Mouse (Mus musculus) G1E (cell line): ENCODE results near the gene Zswim5. TPM values are rescaled to one million over a fixed set of nuclear protein-coding genes. Genes with fewer than 3 reads are reported as not detected.

Experiments
- ATAC-seq: 2 replicates; pipeline ENCODE4 v1.8.0; 2016; ENCODE audit warnings: mild to moderate bottlenecking; ENCODE audit not compliant: insufficient number of reproducible peaks, poor library complexity, low FRiP score, severe bottlenecking; ENCODE audit errors: extremely low read depth
- DNase-seq: peaks from one replicate; pipeline ENCODE4 v3.0.0; 2012; ENCODE audit warnings: low spot score
- H3K27me3 ChIP-seq: 2 replicates; pipeline ENCODE4 v1.6.1; 2012; ENCODE audit warnings: mild to moderate bottlenecking, low read length, inconsistent platforms; ENCODE audit not compliant: insufficient read depth
- H3K36me3 ChIP-seq: replicated peaks from 2 replicates; pipeline ENCODE3; 2012; ENCODE audit warnings: mild to moderate bottlenecking, inconsistent platforms
- H3K4me1 ChIP-seq: 2 replicates; pipeline ENCODE4 v1.6.1; 2012; ENCODE audit warnings: low read depth, low read length, inconsistent platforms, mixed read lengths; ENCODE audit not compliant: insufficient read depth
- H3K4me3 ChIP-seq: 2 replicates; pipeline ENCODE4 v1.5.1; 2012; ENCODE audit warnings: low read depth, mild to moderate bottlenecking, inconsistent platforms, low read length, moderate library complexity, mixed read lengths
- H3K9me3 ChIP-seq: replicated peaks from 2 replicates; pipeline ENCODE4 v1.6.1; 2012; ENCODE audit warnings: inconsistent platforms
- CTCF ChIP-seq: IDR thresholded peaks from 2 replicates; pipeline ENCODE4 v1.5.1; 2012; ENCODE audit warnings: low read depth, low read length, inconsistent platforms, mixed read lengths
- GATA1 ChIP-seq: IDR thresholded peaks from 2 replicates; pipeline ENCODE4 v1.6.1; 2012; ENCODE audit warnings: borderline replicate concordance, low read length, inconsistent platforms, mixed read lengths
- GATA2 ChIP-seq: IDR thresholded peaks from 2 replicates; pipeline ENCODE4 v1.6.1; 2012; ENCODE audit warnings: low read depth, low read length, inconsistent platforms, borderline replicate concordance
- POLR2AphosphoS5 ChIP-seq: IDR thresholded peaks from 2 replicates; pipeline ENCODE4 v1.6.1; 2012; ENCODE audit warnings: low read depth, low read length, inconsistent platforms; ENCODE audit not compliant: insufficient replicate concordance
- TAL1 ChIP-seq: conservative IDR thresholded peaks from 2 replicates; pipeline ENCODE4 v1.6.1; 2012; ENCODE audit warnings: low read depth, low read length, inconsistent platforms, mixed read lengths
- polyA plus RNA-seq: library from polyadenylated mRNA; stranded (reverse); fragments of >175 nt; gene quantifications from 2 replicates; pipeline ENCODE4 v1.2.3, GENCODE M21; 2012
- total RNA-seq, 2 experiments: library from RNA; stranded (forward) in 1 of 2; stranded (reverse) in 1 of 2; fragments of 200-1000 nt in 1 of 2; fragments of >200 nt in 1 of 2; fragmentation: Nextera tagmentation in 1 of 2; gene quantifications; 2 replicates each; pipeline ENCODE4 v1.2.3; 2014 to 2017

Gene Zswim5
- total and polyA plus RNA-seq, 3 experiments = 0.11 TPM; not detected in 2

- TF ChIP-seq CTCF = no peak
- TF ChIP-seq TAL1 = no peak
- no peak for TF ChIP-seq GATA1
- TF ChIP-seq POLR2AphosphoS5 = no peak
- no peak for TF ChIP-seq GATA2
- no peak for DNase-seq
- ATAC-seq = no peak
Observed at GRCm38 (mm10) chr4:116844324-116844723, 32.9 kb upstream of the Zswim5 start.

GRCm38 (mm10) chr4:116849901-116850300, 27.3 kb upstream of the Zswim5 start:
- TF ChIP-seq POLR2AphosphoS5 (no peak), CTCF (no peak), GATA1 (no peak), TAL1 (no peak)
- DNase-seq (no peak), ATAC-seq (no peak)
- Histone ChIP-seq H3K9me3 (no peaks in the 10 kb centered on the region), H3K27me3 (peaks cover 20% of the 10 kb centered on the region), H3K36me3 (no peaks in the 10 kb centered on the region), H3K4me3 (no peak overlapping the region), H3K4me1 (no peaks in the 10 kb centered on the region)

More at GRCm38 (mm10) chr4:116844324-116844723, 32.9 kb upstream of the Zswim5 start:
- Histone ChIP-seq H3K4me3 (no peak overlapping the region), H3K36me3 (no peaks in the 10 kb centered on the region), H3K27me3 (peaks cover 12% of the 10 kb centered on the region), H3K9me3 (no peaks in the 10 kb centered on the region; the same call in 1 of the 2 replicates), H3K4me1 (0 out of 2 replicates have a peak, but pooled peaks cover 3% of the 10 kb centered on the region)

- Histone ChIP-seq H3K4me3 (no peak overlapping the region), H3K4me1 (no peaks in the 10 kb centered on the region), H3K36me3 (no peaks in the 10 kb centered on the region), H3K9me3 (no peaks in the 10 kb centered on the region), H3K27me3 (peaks cover 26% of the 10 kb centered on the region)
- TF ChIP-seq POLR2AphosphoS5 (no peak), GATA2 (no peak), CTCF (no peak), TAL1 (no peak), GATA1 (no peak)
- DNase-seq (no peak), ATAC-seq (no peak)
Observed at GRCm38 (mm10) chr4:116854286-116854685, 22.9 kb upstream of the Zswim5 start.

GRCm38 (mm10) chr4:116857203-116857602, 20.0 kb upstream of the Zswim5 start:
- no peaks in the 10 kb centered on the region for H3K4me1 ChIP-seq
- TF ChIP-seq TAL1 (no peak), GATA2 (no peak), GATA1 (no peak), POLR2AphosphoS5 (no peak), CTCF (no peak)
- peaks cover 31% of the 10 kb centered on the region for H3K27me3 ChIP-seq
- H3K9me3 ChIP-seq = no peaks in the 10 kb centered on the region
- H3K4me3 ChIP-seq = no peak overlapping the region
- DNase-seq = no peak
- no peaks in the 10 kb centered on the region for H3K36me3 ChIP-seq
- no peak for ATAC-seq

GRCm38 (mm10) chr4:116859711-116860110, 17.5 kb upstream of the Zswim5 start:
- TF ChIP-seq GATA1 (no peak), GATA2 (no peak), POLR2AphosphoS5 (no peak), TAL1 (no peak), CTCF (no peak)
- Histone ChIP-seq H3K4me1 (no peaks in the 10 kb centered on the region), H3K27me3 (peaks cover 21% of the 10 kb centered on the region), H3K36me3 (no peaks in the 10 kb centered on the region), H3K9me3 (no peaks in the 10 kb centered on the region), H3K4me3 (no peak overlapping the region)
- DNase-seq = no peak
- ATAC-seq = no peak

GRCm38 (mm10) chr4:116862023-116862422, 15.2 kb upstream of the Zswim5 start:
- DNase-seq (no peak), ATAC-seq (no peak)
- no peak for TF ChIP-seq CTCF
- TF ChIP-seq GATA1 = no peak
- TF ChIP-seq GATA2 = no peak
- TF ChIP-seq POLR2AphosphoS5 = no peak
- TF ChIP-seq TAL1 = no peak
- peaks cover 22% of the 10 kb centered on the region for H3K27me3 ChIP-seq
- H3K4me3 ChIP-seq = no peak overlapping the region
- no peaks in the 10 kb centered on the region for H3K36me3 ChIP-seq
- no peaks in the 10 kb centered on the region for H3K9me3 ChIP-seq
- no peaks in the 10 kb centered on the region for H3K4me1 ChIP-seq

- no peaks in the 10 kb centered on the region for H3K9me3 ChIP-seq
- ATAC-seq (no peak), DNase-seq (no peak)
- no peaks in the 10 kb centered on the region for H3K4me1 ChIP-seq
- no peak for TF ChIP-seq CTCF
- TF ChIP-seq TAL1 = no peak
- TF ChIP-seq GATA1 = no peak
- no peak for TF ChIP-seq GATA2
- no peak for TF ChIP-seq POLR2AphosphoS5
- peaks cover 14% of the 10 kb centered on the region; the same call in 1 of the 2 replicates for H3K27me3 ChIP-seq
- no peak overlapping the region for H3K4me3 ChIP-seq
- H3K36me3 ChIP-seq = no peaks in the 10 kb centered on the region
Observed at GRCm38 (mm10) chr4:116869898-116870297, 7.3 kb upstream of the Zswim5 start.
